ENCODE assay signal across 22 mouse cellular contexts in the genomic region with DNA sequence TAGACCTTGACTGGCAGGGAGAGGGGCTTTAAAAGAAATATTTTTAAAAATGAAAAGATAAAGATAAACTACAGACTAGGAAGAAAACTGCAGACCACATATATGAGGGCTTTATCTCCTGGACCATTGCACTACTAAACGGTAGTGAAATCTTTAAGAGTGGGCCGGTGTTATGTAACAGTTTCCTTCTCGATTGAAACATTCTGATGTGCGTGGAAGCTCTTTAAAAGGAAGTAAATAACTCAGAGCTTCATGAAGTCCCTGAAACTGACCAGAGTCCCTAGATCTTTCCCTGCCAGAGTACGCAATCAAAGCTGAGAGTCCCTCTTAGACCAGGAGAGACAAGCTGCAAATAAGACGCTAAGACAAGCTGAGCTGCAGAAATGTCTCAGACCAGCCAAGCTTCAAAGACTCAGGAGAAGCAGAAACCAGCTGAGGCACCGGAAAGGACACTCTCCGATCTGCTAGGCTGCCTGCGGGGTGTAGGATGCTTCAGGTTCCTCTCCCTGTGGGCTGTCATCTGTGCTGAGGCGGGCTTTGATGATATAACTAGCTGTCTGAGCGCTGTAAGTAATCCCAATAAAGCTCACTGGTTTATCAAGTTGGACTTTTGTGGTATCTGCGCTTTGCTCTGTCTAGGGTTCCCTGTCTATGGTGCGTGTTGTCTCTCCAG. TPM values are rescaled to one million over a fixed set of nuclear protein-coding genes. Genes with fewer than 3 reads are reported as not detected.
"Had no signal": no experiment of that assay in that cellular context is flagged by ENCODE, and none has a peak within 500 bp of the region (broad histone marks: within the 10 kb centered on the region; RNA-seq: fewer than 3 reads in every experiment).

No protein-coding gene starts in this region.

- H3K9ac ChIP-seq: kidney, embryonic 15.5 days; liver, embryonic 15.5 days; lung, embryonic 15.5 days; midbrain, embryonic 12.5 days; midbrain, embryonic 15.5 days; neural tube, embryonic 12.5 days; neural tube, embryonic 15.5 days; stomach, embryonic 15.5 days had no signal

- DNase-seq: kidney, adult 8-10 months; kidney, postnatal 10 days; kidney, postnatal 36 days; layer of hippocampus, postnatal 36 days; lung, postnatal 10 days; lung, postnatal 36 days; retina, postnatal 1 day; right cerebral cortex, postnatal 25 days; spleen, adult 18-20 months; thymus, adult 18-20 months; thymus, postnatal 4 days had no signal

- H3K4me1 ChIP-seq: liver, embryonic 15.5 days; lung, embryonic 15.5 days; midbrain, embryonic 15.5 days; stomach, embryonic 15.5 days had no signal

- H3K27ac ChIP-seq: kidney, embryonic 15.5 days; left cerebral cortex, adult 2 months; liver, embryonic 15.5 days; lung, embryonic 15.5 days; midbrain, embryonic 12.5 days; midbrain, embryonic 15.5 days; neural tube, embryonic 12.5 days; neural tube, embryonic 15.5 days; stomach, embryonic 15.5 days had no signal

- H3K36me3 ChIP-seq: liver, embryonic 15.5 days; lung, embryonic 15.5 days; midbrain, embryonic 12.5 days; midbrain, embryonic 15.5 days; neural tube, embryonic 15.5 days; stomach, embryonic 15.5 days had no signal

- H3K4me3 ChIP-seq: kidney, embryonic 15.5 days; left cerebral cortex, adult 2 months; liver, embryonic 15.5 days; lung, embryonic 15.5 days; midbrain, embryonic 12.5 days; midbrain, embryonic 15.5 days; neural tube, embryonic 12.5 days; neural tube, embryonic 15.5 days; stomach, embryonic 15.5 days had no signal

- H3K27me3 ChIP-seq: lung, embryonic 15.5 days; midbrain, embryonic 15.5 days; neural tube, embryonic 12.5 days; stomach, embryonic 15.5 days had no signal

- H3K9me3 ChIP-seq: kidney, embryonic 15.5 days; liver, embryonic 15.5 days; lung, embryonic 15.5 days; midbrain, embryonic 12.5 days; midbrain, embryonic 15.5 days; neural tube, embryonic 12.5 days; neural tube, embryonic 15.5 days; stomach, embryonic 15.5 days had no signal

- ATAC-seq: midbrain, embryonic 15.5 days had no signal

- H3K4me2 ChIP-seq: kidney, embryonic 15.5 days; liver, embryonic 11.5 days; liver, embryonic 15.5 days; lung, embryonic 15.5 days; midbrain, embryonic 12.5 days; midbrain, embryonic 15.5 days; neural tube, embryonic 12.5 days; neural tube, embryonic 15.5 days; stomach, embryonic 15.5 days had no signal

RNA-seq across cellular contexts. Expression of a gene that starts 9.5 kb away (rescaled TPM):
- total RNA-seq: layer of hippocampus, postnatal 10 days had no signal
